Mouse (Mus musculus) brain, embryonic 14.5 days (tissue): ENCODE measurements at regions not wholly inside any gene's neighbourhood (a gene's known extent, or its start where the extent isn't known, plus 50 kb on each side); places are given as distances from the start of the nearest gene placed in this dataset.

Experiments used
- DNase-seq: peaks from one replicate; pipeline ENCODE4 v3.0.0-alpha.2; 2011; ENCODE audit warnings: low read depth
- CTCF ChIP-seq: fragments of 200-500 bp; IDR thresholded peaks from 2 replicates; pipeline ENCODE4 v1.5.1; 2012; ENCODE audit warnings: inconsistent platforms, mild to moderate bottlenecking, moderate library complexity, borderline replicate concordance; ENCODE audit not compliant: insufficient read depth, insufficient read length; ENCODE audit errors: extremely low read depth
- POLR2A ChIP-seq: fragments of 200-500 bp; IDR thresholded peaks from 2 replicates; pipeline ENCODE4 v1.6.1; 2012; ENCODE audit warnings: mild to moderate bottlenecking, inconsistent platforms, borderline replicate concordance; ENCODE audit not compliant: poor library complexity, insufficient read depth, insufficient read length, severe bottlenecking; ENCODE audit errors: extremely low read depth

- TF ChIP-seq CTCF (no peak), POLR2A (no peak)
- DNase-seq, result no peak
Observed at GRCm38 (mm10) chr14:11417857-11418256, 61.3 kb upstream of the Gm3839 start.

- TF ChIP-seq POLR2A (no peak), CTCF (no peak)
- DNase-seq, result no peak
Observed at GRCm38 (mm10) chr14:11422306-11422705, 65.8 kb upstream of the Gm3839 start.

GRCm38 (mm10) chr14:11428256-11429240, 72.0 kb upstream of the Gm3839 start:
- DNase-seq, result peak; percentile 62
- TF ChIP-seq CTCF, result no peak
- no peak for TF ChIP-seq POLR2A

GRCm38 (mm10) chr14:11435166-11435784, 78.7 kb upstream of the Gm3839 start:
- TF ChIP-seq CTCF, result no peak
- no peak for TF ChIP-seq POLR2A
- no peak for DNase-seq

- no peak for DNase-seq
- TF ChIP-seq POLR2A, result no peak
- no peak for TF ChIP-seq CTCF
Observed at GRCm38 (mm10) chr14:11438611-11439010, 82.1 kb upstream of the Gm3839 start.

GRCm38 (mm10) chr14:11440176-11440575, 83.7 kb upstream of the Gm3839 start:
- TF ChIP-seq POLR2A (no peak), CTCF (no peak)
- peak; percentile 14 for DNase-seq

- DNase-seq, result no peak
- TF ChIP-seq POLR2A, result no peak
Observed at GRCm38 (mm10) chr14:11449958-11450357, 93.4 kb upstream of the Gm3839 start.

- DNase-seq, result no peak
- TF ChIP-seq POLR2A (no peak), CTCF (no peak)
Observed at GRCm38 (mm10) chr14:11477731-11478130, 75.6 kb upstream of the Ptprg start.

GRCm38 (mm10) chr14:11482151-11482550, 71.2 kb upstream of the Ptprg start:
- no peak for TF ChIP-seq POLR2A
- no peak for TF ChIP-seq CTCF
- DNase-seq, result no peak

- TF ChIP-seq POLR2A (no peak), CTCF (no peak)
Observed at GRCm38 (mm10) chr14:11486287-11486686, 67.0 kb upstream of the Ptprg start.

GRCm38 (mm10) chr14:11501744-11502143, 51.6 kb upstream of the Ptprg start:
- DNase-seq, result peak; percentile 72
- TF ChIP-seq CTCF (no peak), POLR2A (no peak)

More at GRCm38 (mm10) chr14:11486287-11486686, 67.0 kb upstream of the Ptprg start:
- no peak for DNase-seq
